Mouse (Mus musculus) hindbrain, embryonic 11.5 days (tissue): ENCODE measurements at regions not wholly inside any gene's neighbourhood (a gene's known extent, or its start where the extent isn't known, plus 50 kb on each side); places are given as distances from the start of the nearest gene placed in this dataset.
"Not testable (repeated sequence)": the region's sequence is repeated elsewhere in the genome, so short reads cannot be mapped to it uniquely, and the experiment has no call there.

Experiments used
- ATAC-seq: fragments of 200-750 bp; cut with Nextera tagmentation; 2 replicates; pipeline ENCODE4 v1.8.0; 2017; ENCODE audit warnings: mild to moderate bottlenecking, moderate TSS enrichment, moderate library complexity; ENCODE audit not compliant: low FRiP score
- DNase-seq: peaks from one replicate; pipeline ENCODE4 v3.0.0-alpha.2; 2015; ENCODE audit warnings: low spot score
- H3K27ac ChIP-seq: fragments of 300-500 bp; sonication (generic); 2 replicates; pipeline ENCODE4 v1.5.1; 2014; ENCODE audit warnings: mild to moderate bottlenecking, low read depth, low read length
- H3K27me3 ChIP-seq: fragments of 300-500 bp; sonication (generic); 2 replicates; pipeline ENCODE4 v1.6.1; 2014; ENCODE audit warnings: mild to moderate bottlenecking, low read length, moderate library complexity, mixed read lengths; ENCODE audit not compliant: control insufficient read depth, insufficient read depth
- H3K36me3 ChIP-seq: fragments of 300-500 bp; sonication (generic); 2 replicates; pipeline ENCODE4 v1.6.1; 2014; ENCODE audit warnings: mild to moderate bottlenecking, low read length, moderate library complexity, mixed read lengths; ENCODE audit not compliant: control insufficient read depth, insufficient read depth
- H3K4me1 ChIP-seq: fragments of 300-500 bp; sonication (generic); replicated peaks from 2 replicates; pipeline ENCODE4 v1.6.1; 2014; ENCODE audit warnings: low read length, mixed read lengths; ENCODE audit not compliant: control insufficient read depth, insufficient read depth
- H3K4me2 ChIP-seq: fragments of 300-500 bp; sonication (generic); replicated peaks from 2 replicates; pipeline ENCODE4 v1.6.1; 2014; ENCODE audit warnings: mild to moderate bottlenecking, low read depth, low read length
- H3K4me3 ChIP-seq: fragments of 300-500 bp; sonication (generic); 2 replicates; pipeline ENCODE4 v1.5.1; 2014; ENCODE audit warnings: low read depth, low read length
- H3K9ac ChIP-seq: fragments of 300-500 bp; sonication (generic); 2 replicates; pipeline ENCODE4 v1.6.1; 2014; ENCODE audit warnings: low read depth, low read length
- H3K9me3 ChIP-seq: fragments of 300-500 bp; sonication (generic); 2 replicates; pipeline ENCODE4 v1.6.1; 2016; ENCODE audit warnings: low read length; ENCODE audit not compliant: control insufficient read depth
- WGBS: fragments of 180-500 bp; shearing (Covaris S2); extraction: QIAGEN DNeasy Blood & Tissue Kit; methylation state at CpG from one replicate; pipeline ENCODE4 v1.1.7; 2014; 5-methylcytosine and 5-hydroxymethylcytosine counted together

GRCm38 (mm10) chr3:6427905-6428304, 192.3 kb downstream of the 1700008P02Rik start:
- H3K9ac ChIP-seq, result no peak overlapping the region
- no peaks in the 10 kb centered on the region for H3K4me1 ChIP-seq
- DNase-seq (no peak), ATAC-seq (no peak)
- no peak overlapping the region for H3K4me3 ChIP-seq
- H3K36me3 ChIP-seq, result no peaks in the 10 kb centered on the region
- H3K27me3 ChIP-seq, result no peaks in the 10 kb centered on the region
- H3K4me2 ChIP-seq, result no peak overlapping the region
- H3K27ac ChIP-seq, result no peak overlapping the region
- H3K9me3 ChIP-seq, result no peaks in the 10 kb centered on the region
- WGBS, result 93% methylated on average over 1 of the region's 1 CpGs

GRCm38 (mm10) chr3:6400871-6401270, 219.4 kb downstream of the 1700008P02Rik start:
- Histone ChIP-seq H3K27me3 (no peaks in the 10 kb centered on the region), H3K36me3 (no peaks in the 10 kb centered on the region), H3K9ac (no peak overlapping the region), H3K27ac (no peak overlapping the region), H3K4me3 (no peak overlapping the region), H3K9me3 (no peaks in the 10 kb centered on the region), H3K4me1 (no peaks in the 10 kb centered on the region), H3K4me2 (no peak overlapping the region)
- DNase-seq, result no peak
- no peak for ATAC-seq

- DNase-seq, result no peak
- H3K36me3 ChIP-seq, result no peaks in the 10 kb centered on the region
These were observed 234.6 kb downstream of the 1700008P02Rik start for GRCm38 (mm10) chr3:6385669-6386068.

GRCm38 (mm10) chr3:6382896-6383295, 237.3 kb downstream of the 1700008P02Rik start:
- no peak for ATAC-seq

More at GRCm38 (mm10) chr3:6385669-6386068, 234.6 kb downstream of the 1700008P02Rik start:
- H3K9me3 ChIP-seq, result no peaks in the 10 kb centered on the region
- no peak overlapping the region for H3K9ac ChIP-seq
- H3K27ac ChIP-seq, result no peak overlapping the region
- ATAC-seq, result 0 out of 2 replicates have a peak, but pooled peaks have one; percentile 27
- H3K4me1 ChIP-seq, result no peaks in the 10 kb centered on the region
- H3K4me2 ChIP-seq, result no peak overlapping the region
- no peak overlapping the region for H3K4me3 ChIP-seq
- H3K27me3 ChIP-seq, result no peaks in the 10 kb centered on the region

GRCm38 (mm10) chr3:6382296-6382695, 237.9 kb downstream of the 1700008P02Rik start:
- no peak overlapping the region for H3K4me2 ChIP-seq
- H3K4me1 ChIP-seq, result no peaks in the 10 kb centered on the region
- no peak for ATAC-seq
- no peak overlapping the region for H3K4me3 ChIP-seq
- DNase-seq, result no peak
- no peak overlapping the region for H3K9ac ChIP-seq
- no peaks in the 10 kb centered on the region for H3K36me3 ChIP-seq
- no peaks in the 10 kb centered on the region for H3K27me3 ChIP-seq
- 58% methylated on average over 1 of the region's 1 CpGs for WGBS
- no peaks in the 10 kb centered on the region for H3K9me3 ChIP-seq
- H3K27ac ChIP-seq, result no peak overlapping the region

More at GRCm38 (mm10) chr3:6382896-6383295, 237.3 kb downstream of the 1700008P02Rik start:
- Histone ChIP-seq H3K27me3 (no peaks in the 10 kb centered on the region), H3K9ac (no peak overlapping the region), H3K27ac (no peak overlapping the region), H3K4me2 (no peak overlapping the region), H3K4me1 (no peaks in the 10 kb centered on the region), H3K9me3 (no peaks in the 10 kb centered on the region), H3K36me3 (no peaks in the 10 kb centered on the region), H3K4me3 (no peak overlapping the region)
- DNase-seq, result no peak

- ATAC-seq (no peak), DNase-seq (no peak)
- Histone ChIP-seq H3K27me3 (no peaks in the 10 kb centered on the region), H3K9ac (no peak overlapping the region), H3K27ac (no peak overlapping the region), H3K4me3 (no peak overlapping the region), H3K36me3 (no peaks in the 10 kb centered on the region), H3K4me2 (no peak overlapping the region), H3K4me1 (no peaks in the 10 kb centered on the region), H3K9me3 (no peaks in the 10 kb centered on the region)
- WGBS, result 73% methylated on average over 5 of the region's 5 CpGs
These were observed 238.5 kb downstream of the 1700008P02Rik start for GRCm38 (mm10) chr3:6381732-6382131.

GRCm38 (mm10) chr3:6339001-6339400, 281.2 kb downstream of the 1700008P02Rik start:
- H3K9me3 ChIP-seq, H3K27me3 ChIP-seq, ATAC-seq, H3K9ac ChIP-seq, DNase-seq, H3K27ac ChIP-seq, H3K4me3 ChIP-seq, H3K36me3 ChIP-seq, H3K4me1 ChIP-seq, H3K4me2 ChIP-seq: not testable (repeated sequence)
- WGBS, result no CpG with 5 or more reads among the region's 21 CpGs

GRCm38 (mm10) chr3:6320818-6321504, 299.3 kb downstream of the 1700008P02Rik start:
- WGBS, result 77% methylated on average over 6 of the region's 6 CpGs
- no peak overlapping the region for H3K27ac ChIP-seq

GRCm38 (mm10) chr3:6289500-6289899, 330.7 kb downstream of the 1700008P02Rik start:
- Histone ChIP-seq H3K4me1 (no peaks in the 10 kb centered on the region), H3K4me3 (no peak overlapping the region), H3K4me2 (no peak overlapping the region), H3K9me3 (no peaks in the 10 kb centered on the region), H3K27me3 (no peaks in the 10 kb centered on the region), H3K36me3 (no peaks in the 10 kb centered on the region), H3K27ac (no peak overlapping the region), H3K9ac (no peak overlapping the region)
- no peak for ATAC-seq
- no peak for DNase-seq

More at GRCm38 (mm10) chr3:6320818-6321504, 299.3 kb downstream of the 1700008P02Rik start:
- DNase-seq (no peak), ATAC-seq (no peak)
- Histone ChIP-seq H3K4me2 (no peak overlapping the region), H3K9me3 (no peaks in the 10 kb centered on the region), H3K36me3 (no peaks in the 10 kb centered on the region), H3K27me3 (no peaks in the 10 kb centered on the region), H3K4me3 (no peak overlapping the region), H3K4me1 (no peaks in the 10 kb centered on the region), H3K9ac (no peak overlapping the region)
